Mouse (Mus musculus): ENCODE results near the gene Sorl1.

- no peak for TF ChIP-seq CTCF (IDR thresholded peaks at IDR 0.05; ENCODE audit: extremely low read depth, insufficient read depth, insufficient read length, insufficient replicate concordance)
- TF ChIP-seq POLR2A (IDR thresholded peaks at IDR 0.05; ENCODE audit: low read depth, low read length) = no peak
These were observed 70.4 kb downstream of the Sorl1 start for GRCm38 (mm10) chr9:42053591-42054190.

Measured in spleen, adult 2 months (tissue).